Mouse (Mus musculus) c-Kit-negative CD71-positive TER-119-positive erythroid progenitor cells, embryonic 14.5 days (primary cell): ENCODE data around the gene Rnf149.
A peak's percentile ranks its signal among the peaks of the same experiment; 100 is the strongest.

Experiments used
- DNase-seq: peaks from one replicate; pipeline ENCODE4 v3.0.0-alpha.2; 2013; ENCODE audit warnings: low read depth, low spot score

The Rnf149 gene

GRCm38 (mm10) chr1:39528319-39528718 is 48.9 kb downstream of the Rnf149 start:
- no peak for DNase-seq

- peak; percentile 53 for DNase-seq
Measured at GRCm38 (mm10) chr1:39527432-39527831, 49.8 kb downstream of the Rnf149 start.

GRCm38 (mm10) chr1:39526371-39527167 is 50.6 kb downstream of the Rnf149 start:
- no peak for DNase-seq

- DNase-seq = no peak
Measured at GRCm38 (mm10) chr1:39525763-39526162, 51.4 kb downstream of the Rnf149 start.

GRCm38 (mm10) chr1:39522519-39522918 is 54.7 kb downstream of the Rnf149 start:
- DNase-seq = no peak

GRCm38 (mm10) chr1:39521326-39521725 is 55.9 kb downstream of the Rnf149 start:
- no peak for DNase-seq

- no peak for DNase-seq
Measured at GRCm38 (mm10) chr1:39515303-39515991, 61.8 kb downstream of the Rnf149 start.

- no peak for DNase-seq
Measured at GRCm38 (mm10) chr1:39512183-39512582, 65.0 kb downstream of the Rnf149 start.

- no peak for DNase-seq
Measured at GRCm38 (mm10) chr1:39511775-39512174, 65.4 kb downstream of the Rnf149 start.

GRCm38 (mm10) chr1:39505600-39505999 is 71.6 kb downstream of the Rnf149 start:
- no peak for DNase-seq

GRCm38 (mm10) chr1:39504261-39504660 is 72.9 kb downstream of the Rnf149 start:
- no peak for DNase-seq

- no peak for DNase-seq
Measured at GRCm38 (mm10) chr1:39502817-39503633, 74.2 kb downstream of the Rnf149 start.
